In genomic region chr17:45845832-45846231, GRCm38 (mm10) we compare ENCODE assay signal across 13 mouse cellular contexts.
DNase-seq lines count a peak whose midpoint lies in the region; ATAC-seq and TF ChIP-seq lines count a peak whose summit lies in the region.
"Had no signal": no experiment of that assay in that cellular context is flagged by ENCODE, and none has a peak within 500 bp of the region (broad histone marks: within the 10 kb centered on the region; RNA-seq: fewer than 3 reads in every experiment).

No protein-coding gene starts in this region.

- no peak overlapping the region for H3K4me2 ChIP-seq in kidney, postnatal 0 days (ENCODE audit: low read length)
- no peak overlapping the region for H3K4me2 ChIP-seq in hindbrain, embryonic 16.5 days (ENCODE audit: low read length)
- H3K4me2 ChIP-seq: limb, embryonic 12.5 days had no signal

- ATAC-seq in kidney, postnatal 0 days (replicated peaks; ENCODE audit: low FRiP score, low read depth) = no peak
- ATAC-seq in hindbrain, embryonic 16.5 days = no peak
- ATAC-seq: midbrain, embryonic 16.5 days had no signal

- no peak for DNase-seq in kidney, postnatal 0 days (ENCODE audit: low spot score)
- DNase-seq in kidney, adult 18-20 months = no peak
- DNase-seq in thymus, adult 2 months = peak; percentile 15
- no peak for DNase-seq in thymus, postnatal 10 days (ENCODE audit: low spot score in 2 of 2)
- DNase-seq in thymus, postnatal 4 days = peak; percentile 31
- no peak for DNase-seq in spleen, postnatal 4 days (ENCODE audit: low spot score in 2 of 2)
- DNase-seq: kidney, adult 8-10 months; right cerebral cortex, postnatal 14 days had no signal

- TF ChIP-seq POLR2A in thymus, adult 2 months (IDR thresholded peaks at IDR 0.05; ENCODE audit: control insufficient read depth, extremely low read depth, insufficient read depth, low read length, poor library complexity) = no peak
- no peak for TF ChIP-seq POLR2A in bone marrow, adult 2 months (IDR thresholded peaks at IDR 0.05; ENCODE audit: borderline replicate concordance, control insufficient read depth, low read depth, low read length)

- H3K4me1 ChIP-seq in kidney, postnatal 0 days (replicated peaks; ENCODE audit: insufficient read depth, low read length) = no peaks in the 10 kb centered on the region
- H3K4me1 ChIP-seq in thymus, adult 2 months (replicated peaks; ENCODE audit: control insufficient read depth, insufficient read depth, low read length) = no peaks in the 10 kb centered on the region
- no peaks in the 10 kb centered on the region for H3K4me1 ChIP-seq in bone marrow, adult 2 months (ENCODE audit: control insufficient read depth, insufficient read depth, low read length)
- no peaks in the 10 kb centered on the region for H3K4me1 ChIP-seq in hindbrain, embryonic 16.5 days (ENCODE audit: control insufficient read depth, insufficient read depth, low read depth, low read length)
- H3K4me1 ChIP-seq: limb, embryonic 12.5 days had no signal

- no peak overlapping the region for H3K27ac ChIP-seq in kidney, postnatal 0 days
- no peak overlapping the region for H3K27ac ChIP-seq in thymus, adult 2 months (ENCODE audit: control insufficient read depth, insufficient read depth, low read length)
- no peak overlapping the region for H3K27ac ChIP-seq in bone marrow, adult 2 months (ENCODE audit: control insufficient read depth, insufficient read depth, low read depth, low read length, poor library complexity)
- H3K27ac ChIP-seq in hindbrain, embryonic 16.5 days (ENCODE audit: low read depth, low read length) = no peak overlapping the region
- H3K27ac ChIP-seq: limb, embryonic 12.5 days; macrophage had no signal

- no peaks in the 10 kb centered on the region for H3K9me3 ChIP-seq in kidney, postnatal 0 days (replicated peaks; ENCODE audit: low read length)
- H3K9me3 ChIP-seq in hindbrain, embryonic 16.5 days (ENCODE audit: control insufficient read depth, low read length) = no peaks in the 10 kb centered on the region

- H3K4me3 ChIP-seq in kidney, postnatal 0 days (replicated peaks; ENCODE audit: low read depth, low read length) = no peak overlapping the region
- H3K4me3 ChIP-seq in thymus, adult 2 months (ENCODE audit: control insufficient read depth, insufficient read depth, low read length) = no peak overlapping the region
- H3K4me3 ChIP-seq in bone marrow, adult 2 months (replicated peaks; ENCODE audit: control insufficient read depth, low read depth, low read length) = no peak overlapping the region
- no peak overlapping the region for H3K4me3 ChIP-seq in hindbrain, embryonic 16.5 days (ENCODE audit: low read length)
- H3K4me3 ChIP-seq: limb, embryonic 12.5 days had no signal

- H3K36me3 ChIP-seq in kidney, postnatal 0 days (ENCODE audit: insufficient read depth, low read length) = no peaks in the 10 kb centered on the region
- H3K36me3 ChIP-seq in thymus, adult 2 months (ENCODE audit: control insufficient read depth, insufficient read depth, low read length) = no peaks in the 10 kb centered on the region
- H3K36me3 ChIP-seq in hindbrain, embryonic 16.5 days (ENCODE audit: control insufficient read depth, insufficient read depth, low read length) = no peaks in the 10 kb centered on the region
- H3K36me3 ChIP-seq: limb, embryonic 12.5 days had no signal

- no peaks in the 10 kb centered on the region for H3K27me3 ChIP-seq in kidney, postnatal 0 days (ENCODE audit: insufficient read depth, low read length)
- H3K27me3 ChIP-seq in thymus, adult 2 months (ENCODE audit: control insufficient read depth, insufficient read depth, low read length) = no peaks in the 10 kb centered on the region
- no peaks in the 10 kb centered on the region for H3K27me3 ChIP-seq in hindbrain, embryonic 16.5 days (replicated peaks; ENCODE audit: control insufficient read depth, insufficient read depth, low read length)
- H3K27me3 ChIP-seq: limb, embryonic 12.5 days had no signal

- TF ChIP-seq CTCF in kidney, postnatal 0 days (IDR thresholded peaks at IDR 0.05; ENCODE audit: low read depth) = peak; percentile 41
- no peak for TF ChIP-seq CTCF in thymus, adult 2 months (IDR thresholded peaks at IDR 0.05; ENCODE audit: borderline replicate concordance, control insufficient read depth, extremely low read depth, insufficient read depth, low read length, poor library complexity)
- TF ChIP-seq CTCF in bone marrow, adult 2 months (IDR thresholded peaks at IDR 0.05; ENCODE audit: control insufficient read depth, insufficient read depth, low read length) = peak; percentile 58

- WGBS in kidney, postnatal 0 days = 90% methylated on average over 5 of the region's 5 CpGs
- 95% methylated on average over 5 of the region's 5 CpGs for WGBS in thymus, adult 2 months
- 83% methylated on average over 5 of the region's 5 CpGs for WGBS in bone marrow, adult 2 months
- 89% methylated on average over 5 of the region's 5 CpGs for WGBS in hindbrain, embryonic 16.5 days

- no peak overlapping the region for H3K9ac ChIP-seq in kidney, postnatal 0 days (ENCODE audit: low read depth, low read length)
- H3K9ac ChIP-seq in hindbrain, embryonic 16.5 days (ENCODE audit: low read depth, low read length) = no peak overlapping the region
- H3K9ac ChIP-seq: limb, embryonic 12.5 days had no signal

Comparison
In these comparisons a context has a peak if more than half of its experiments do, and no peak if none do; other contexts are left out.
1. DNase-seq: peak in thymus, adult 2 months (single experiment) and thymus, postnatal 4 days (single experiment); none in kidney, postnatal 0 days (single experiment), kidney, adult 18-20 months (single experiment), thymus, postnatal 10 days (0 of 2) and spleen, postnatal 4 days (0 of 2).